Mouse (Mus musculus) adrenal gland (tissue): ENCODE measurements around the gene Mink1.

ENCODE experiments used
- intact Hi-C: fragments of 180-260 bp; cut with DNase I; formaldehyde crosslinking; loops from one replicate; pipeline ENCODE4 v1.15.1; 2025

Mink1 gene

DNA sequence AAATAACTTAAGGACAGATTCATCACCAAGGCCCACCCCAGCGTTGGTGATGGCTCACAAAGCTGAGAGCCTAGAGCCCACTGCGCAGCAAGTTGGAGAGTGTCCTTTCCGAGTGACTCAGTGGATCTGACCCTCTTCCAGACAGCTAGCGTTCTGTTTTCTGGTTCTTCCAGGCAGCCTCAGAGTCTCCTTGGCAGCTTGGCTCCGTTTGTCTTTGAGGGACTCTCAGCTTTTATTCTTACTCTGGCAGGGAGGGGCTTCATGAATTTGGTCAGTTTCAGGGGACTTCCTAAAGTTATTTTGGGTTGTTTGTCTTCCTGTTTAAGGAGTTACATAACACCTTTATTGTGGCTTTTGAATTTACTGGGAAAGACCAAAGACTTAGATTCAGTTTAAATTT lies 24.3 kb downstream of the Mink1 start:
- intact Hi-C loops: no loop called here

DNA sequence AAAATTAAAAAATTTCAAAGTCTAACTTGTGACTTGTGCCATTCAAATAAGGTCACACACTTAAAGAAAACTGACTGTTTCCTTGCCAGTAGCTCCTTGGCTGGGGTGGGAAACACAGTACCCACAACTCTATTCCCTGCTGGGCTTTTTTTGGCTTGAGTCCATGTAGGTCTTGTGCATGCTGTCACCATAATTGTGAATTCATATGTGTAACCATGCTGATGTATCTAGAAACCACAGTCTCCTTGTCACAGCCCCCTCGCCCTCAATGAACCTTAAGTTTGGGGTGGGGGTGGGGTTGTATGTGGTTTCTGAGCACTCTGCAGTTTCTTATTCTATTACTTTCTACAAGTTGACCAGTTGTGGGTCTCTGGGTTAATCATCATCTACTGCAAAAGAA lies 29.1 kb downstream of the Mink1 start:
- intact Hi-C loops: no loop called here

DNA sequence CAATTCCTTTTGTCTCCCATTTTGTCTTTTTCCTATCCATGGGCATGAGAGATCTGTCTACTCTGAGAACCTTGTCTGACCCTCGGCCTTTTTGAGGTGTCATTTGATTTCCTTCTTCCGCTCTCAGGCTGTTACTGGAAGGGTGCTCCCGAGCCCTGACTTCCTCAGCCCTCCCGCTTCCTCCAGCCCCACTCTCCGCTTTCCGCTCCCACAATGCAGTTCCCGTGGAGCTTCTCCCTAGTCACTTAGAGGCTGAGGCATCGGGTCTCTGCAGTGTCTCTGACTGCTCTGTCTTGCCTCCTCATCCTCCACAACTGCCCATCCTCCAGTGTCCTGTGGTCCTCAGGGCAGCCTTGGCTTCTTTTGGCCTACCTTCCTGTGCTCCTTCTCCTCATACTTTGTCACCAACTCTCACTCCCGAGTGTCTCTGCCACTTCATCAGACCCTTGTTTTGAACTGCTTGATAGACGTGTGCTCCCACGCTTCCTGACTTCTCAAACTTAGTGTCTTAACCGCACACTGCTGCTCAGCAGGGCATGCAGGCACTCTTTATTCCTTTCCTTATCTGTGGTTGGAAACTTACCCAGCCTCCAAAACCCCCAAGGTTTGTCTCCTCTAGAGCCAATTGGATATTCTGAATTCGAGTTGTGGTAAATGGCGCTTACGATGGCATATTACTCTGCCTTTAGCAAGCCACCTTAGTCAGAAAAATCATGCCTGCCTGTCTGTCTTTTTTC lies 31.7 kb downstream of the Mink1 start:
- intact Hi-C loops: no loop called here

GRCm38 (mm10) chr11:70595638-70596037 lies 33.0 kb downstream of the Mink1 start:
- intact Hi-C loops: no loop called here

DNA sequence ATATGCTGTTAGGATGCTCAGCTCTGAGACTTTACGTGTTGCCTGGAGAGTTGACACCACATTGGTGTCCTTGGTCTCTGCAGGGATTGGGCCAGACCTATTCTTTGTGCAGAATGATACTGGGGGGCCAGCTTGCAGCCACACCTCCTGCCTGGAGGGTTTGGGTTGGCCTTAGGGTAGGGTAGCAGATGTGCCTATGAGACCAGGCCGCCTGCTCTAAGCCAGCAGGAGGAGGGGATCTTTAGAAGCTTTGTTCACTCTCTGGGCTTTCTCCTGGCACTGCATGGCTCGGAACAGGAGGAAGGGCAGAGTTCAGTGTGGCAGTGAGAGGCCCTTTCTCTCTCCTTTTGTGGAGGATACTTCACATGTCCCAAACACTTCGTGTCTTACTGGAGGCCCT lies 33.4 kb downstream of the Mink1 start:
- intact Hi-C loops: no loop called here

- intact Hi-C loops: no loop called here
Measured at GRCm38 (mm10) chr11:70597301-70597700, 34.6 kb downstream of the Mink1 start.

DNA sequence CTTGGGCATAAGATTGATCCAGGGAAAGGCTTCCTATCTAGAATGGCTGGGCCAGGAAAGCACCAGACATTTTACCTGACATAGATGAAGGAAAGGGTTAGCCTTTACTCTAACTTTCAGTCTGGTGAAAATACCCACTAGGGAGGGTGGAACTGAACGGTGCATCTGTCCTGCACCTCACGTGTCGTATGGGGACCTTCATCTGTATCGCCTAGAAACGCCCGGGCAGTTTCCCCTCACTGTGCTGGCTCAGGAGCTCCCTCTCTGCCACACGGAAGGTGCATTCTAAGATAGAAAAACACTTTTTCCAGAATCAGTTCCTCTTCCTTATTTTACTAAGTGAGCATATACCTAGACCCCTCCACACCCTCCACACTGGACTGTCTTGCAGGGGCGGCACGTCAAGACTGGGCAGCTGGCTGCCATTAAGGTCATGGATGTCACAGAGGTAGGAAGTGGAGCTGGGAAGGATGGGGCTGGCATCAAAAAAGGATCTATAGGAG lies 35.8 kb downstream of the Mink1 start:
- intact Hi-C loops: no loop called here

DNA sequence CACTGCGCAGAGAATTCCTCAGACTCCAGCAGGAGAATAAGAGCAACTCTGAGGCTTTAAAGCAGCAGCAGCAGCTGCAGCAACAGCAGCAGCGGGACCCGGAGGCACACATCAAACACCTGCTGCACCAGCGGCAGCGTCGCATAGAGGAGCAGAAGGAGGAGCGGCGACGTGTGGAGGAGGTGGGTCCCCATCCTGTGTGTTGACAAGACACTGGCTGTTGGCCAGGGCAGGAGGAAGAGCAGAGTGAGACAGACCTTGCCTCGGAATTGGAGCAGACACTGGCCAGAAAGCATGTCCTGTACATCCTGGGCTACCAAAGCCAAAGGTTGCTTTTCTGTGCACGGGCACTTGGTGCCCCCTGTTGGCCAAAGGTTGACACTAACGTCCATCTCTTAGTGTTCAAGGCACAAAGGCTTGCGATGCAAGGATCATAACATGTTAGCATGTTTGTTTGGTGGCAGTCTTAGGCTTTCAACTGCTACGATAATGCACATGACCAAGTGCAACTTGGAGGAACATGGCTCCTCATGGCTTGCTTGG lies 42.4 kb downstream of the Mink1 start:
- intact Hi-C loops: loop anchor here (2.0 to 10.0 kb wide), 3 partner anchors 73 to 170 kb away; partner anchors contain the start of genes Arrb2 and Gm40193

- intact Hi-C loops: loop anchor here (5.0 to 10.0 kb wide), 2 partner anchors 74 to 172 kb away; partner anchors contain the start of genes Arrb2 and Gm40193
Measured at GRCm38 (mm10) chr11:70606717-70607116, 44.0 kb downstream of the Mink1 start.

DNA sequence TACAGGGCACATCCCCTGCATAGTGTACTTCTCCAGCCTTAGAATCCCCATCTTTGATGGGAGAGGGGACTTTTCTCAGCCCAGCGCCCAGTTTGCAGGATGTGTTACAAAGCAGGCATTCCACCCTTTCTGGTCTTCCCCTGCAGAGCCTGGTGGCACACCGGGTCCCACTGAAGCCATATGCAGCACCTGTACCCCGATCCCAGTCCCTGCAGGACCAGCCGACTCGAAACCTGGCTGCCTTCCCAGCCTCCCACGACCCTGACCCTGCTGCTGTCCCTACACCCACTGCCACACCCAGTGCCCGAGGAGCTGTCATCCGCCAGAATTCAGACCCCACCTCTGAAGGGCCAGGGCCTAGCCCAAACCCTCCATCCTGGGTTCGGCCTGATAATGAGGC lies 44.9 kb downstream of the Mink1 start:
- intact Hi-C loops: loop anchor here (5.0 to 10.0 kb wide), 2 partner anchors 75 to 173 kb away; partner anchors contain the start of genes Arrb2 and Gm40193

- intact Hi-C loops: loop anchor here (5.0 to 10.0 kb wide), 2 partner anchors 76 to 174 kb away; partner anchors contain the start of genes Arrb2 and Gm40193
Measured at GRCm38 (mm10) chr11:70608381-70609066, 45.8 kb downstream of the Mink1 start.

GRCm38 (mm10) chr11:70610752-70611151 lies 48.1 kb downstream of the Mink1 start:
- intact Hi-C loops: no loop called here

- intact Hi-C loops: no loop called here
Measured at GRCm38 (mm10) chr11:70612505-70612904, 49.8 kb downstream of the Mink1 start.

DNA sequence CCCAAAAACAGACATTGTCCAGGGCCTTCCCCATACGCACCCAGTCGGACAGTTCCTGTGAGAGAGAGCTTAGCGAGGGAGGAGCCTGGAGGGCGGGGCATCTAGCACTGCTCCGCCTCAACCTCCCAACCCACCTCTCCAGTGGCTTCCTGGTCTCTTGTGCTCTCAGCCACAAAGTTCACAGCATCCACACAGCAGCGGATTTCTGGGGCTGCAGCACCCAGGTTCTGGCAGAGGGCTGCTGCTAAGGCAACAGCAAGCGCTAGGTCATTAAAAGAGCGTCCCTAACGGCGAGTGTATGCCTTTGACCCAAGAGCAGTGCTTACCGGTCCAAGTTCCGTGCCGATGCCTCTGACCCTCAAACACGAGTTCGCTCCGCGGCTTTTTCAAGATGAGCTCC lies 52.4 kb downstream of the Mink1 start:
- intact Hi-C loops: no loop called here

DNA sequence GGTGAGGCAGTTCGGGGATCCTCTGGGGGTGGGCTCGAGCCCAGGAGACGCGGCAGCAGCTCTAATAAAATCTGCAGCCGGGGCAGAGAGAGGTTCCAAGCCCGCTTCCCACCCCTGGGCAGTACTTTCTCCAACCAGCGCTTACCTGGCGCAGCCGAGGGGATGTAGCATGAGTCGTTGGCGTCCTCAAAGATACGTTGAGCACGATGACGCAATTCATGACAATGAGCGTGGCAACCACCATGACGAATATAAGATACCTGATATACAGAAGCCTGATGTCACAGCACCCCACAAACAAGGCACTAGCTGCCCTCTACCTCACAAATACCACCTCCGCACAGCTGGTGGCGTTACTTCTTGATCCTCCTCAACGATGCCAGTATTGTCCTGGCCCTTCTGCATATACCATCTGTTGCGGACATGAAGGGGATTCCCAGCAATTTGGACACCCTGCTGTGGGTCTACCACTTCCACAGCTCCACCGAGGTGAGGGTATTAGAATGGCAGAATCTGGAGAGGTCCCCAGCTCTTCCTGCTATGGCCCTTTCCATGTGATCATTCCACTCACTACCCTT lies 52.9 kb downstream of the Mink1 start, which contains the start of gene 4930544D05Rik:
TSS of gene 4930544D05Rik (plus strand) at position 333 of the 578 bp plus-strand sequence.
- intact Hi-C loops: no loop called here

DNA sequence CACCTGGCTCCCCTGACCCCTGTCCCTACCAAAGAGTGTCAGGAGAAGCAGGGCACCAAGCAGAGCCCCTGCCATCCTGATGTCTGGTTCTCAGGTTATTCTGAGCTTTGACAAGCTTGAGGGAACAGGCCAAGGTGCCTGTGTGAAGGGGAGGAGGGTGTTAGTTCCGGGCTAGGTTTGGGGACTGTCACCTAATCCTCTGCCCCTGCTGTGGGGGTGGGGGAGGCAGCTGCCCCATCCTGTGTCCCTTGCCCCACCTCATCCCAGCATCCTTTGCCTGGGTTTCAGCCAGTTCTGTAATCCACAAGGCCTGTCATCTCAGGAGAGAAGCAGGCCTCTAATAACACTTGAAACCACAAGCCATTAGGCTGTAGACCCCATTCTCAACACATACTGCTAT lies 56.4 kb downstream of the Mink1 start, which contains the start of gene Chrne:
TSS of gene Chrne (minus strand) at position 116 of the 400 bp plus-strand sequence.
- intact Hi-C loops: no loop called here

DNA sequence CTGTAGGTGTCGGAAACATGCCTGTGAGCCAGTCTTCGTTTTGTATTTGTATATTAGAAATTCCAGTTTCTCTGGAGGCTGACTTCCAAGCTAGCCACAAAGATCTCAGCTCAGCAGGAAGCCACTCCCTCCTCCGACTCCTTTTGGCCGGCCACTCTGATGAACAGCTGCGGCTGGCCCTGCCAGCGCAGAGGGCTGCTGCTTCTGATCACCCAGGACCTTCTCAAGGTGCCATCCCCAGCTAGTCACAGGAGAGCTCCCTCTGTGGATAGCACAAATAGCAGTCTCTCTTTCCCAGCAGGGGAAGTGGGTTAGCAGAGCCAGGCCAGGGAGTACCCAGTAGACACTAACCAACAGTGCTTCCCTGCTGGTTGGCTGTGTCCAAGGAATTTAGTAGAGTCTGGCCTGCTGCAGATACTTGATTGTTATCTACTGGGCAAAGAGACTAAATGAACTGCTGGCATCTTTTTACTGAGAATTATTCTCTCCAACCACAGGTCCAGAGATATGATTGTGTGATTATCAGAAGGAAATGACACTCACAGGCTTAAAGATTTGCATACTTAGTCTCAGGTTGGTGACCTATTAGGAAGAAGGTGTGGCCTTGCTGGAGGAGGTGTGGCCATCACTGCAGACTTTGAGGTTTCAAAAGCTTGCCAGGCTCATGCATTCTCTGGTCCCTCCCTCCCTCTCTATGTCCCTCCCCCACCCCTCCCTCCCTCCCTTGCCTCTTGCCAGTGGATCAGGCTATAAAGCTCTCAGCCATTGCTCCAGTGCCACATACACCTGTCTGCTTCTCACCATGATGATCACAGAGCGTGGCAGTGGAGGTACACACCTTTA lies 59.5 kb downstream of the Mink1 start:
- intact Hi-C loops: loop anchor here (5.0 kb wide), 1 partner anchor 105 kb away; the partner anchor contains the start of gene Gltpd2

DNA sequence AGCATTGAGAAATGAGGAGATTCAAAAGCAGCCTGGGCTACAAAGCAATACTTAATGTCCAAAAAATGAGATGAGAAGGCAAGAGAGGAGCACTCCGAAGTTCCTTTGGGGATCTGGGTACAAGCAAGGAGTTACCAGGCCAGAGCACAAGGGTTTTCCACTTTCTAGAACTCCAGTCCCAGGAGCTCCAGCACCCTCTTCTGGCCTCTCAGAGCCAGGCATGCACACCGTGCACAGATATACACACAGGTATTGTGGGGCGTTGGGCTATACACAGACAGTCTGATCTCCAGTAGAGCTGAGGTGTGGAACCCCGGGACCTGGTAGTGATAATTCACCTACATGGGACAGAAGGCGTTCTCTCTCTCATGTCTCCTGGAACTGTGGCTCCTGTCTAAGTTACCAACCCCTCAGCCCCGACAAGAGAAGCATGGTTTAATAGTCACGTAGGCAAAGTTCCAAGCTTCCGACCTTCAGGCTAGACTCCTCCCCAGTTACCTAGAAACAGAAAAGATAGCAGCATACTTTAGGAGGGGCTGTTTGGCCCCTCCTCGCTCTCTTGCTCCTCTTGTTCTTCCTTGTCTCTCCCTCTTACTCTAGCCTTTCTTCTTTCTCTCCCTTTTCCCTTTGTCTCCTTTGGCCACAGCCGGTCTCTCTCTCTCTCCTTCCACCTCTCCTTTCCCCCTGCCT lies 60.5 kb downstream of the Mink1 start:
- intact Hi-C loops: loop anchor here (5.0 kb wide), 1 partner anchor 106 kb away; the partner anchor contains the start of gene Gltpd2

DNA sequence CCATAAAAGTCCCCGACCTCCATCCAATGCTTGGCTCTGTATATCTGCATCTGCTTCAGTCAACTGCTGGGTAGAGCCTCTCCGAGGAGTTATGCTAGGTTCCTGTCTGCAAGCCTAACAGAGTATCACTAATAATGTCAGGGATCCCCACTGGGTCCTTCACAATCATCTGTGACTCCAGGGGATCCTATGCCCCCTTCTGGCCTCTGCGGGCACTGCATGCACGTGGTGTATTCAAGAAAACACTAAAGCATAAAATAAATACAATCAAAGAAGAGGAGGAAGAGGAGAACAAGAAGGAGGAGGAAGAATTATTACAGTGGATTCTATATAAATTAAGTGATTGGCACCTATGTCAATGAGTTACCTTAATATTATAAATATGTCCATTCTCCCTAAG lies 62.8 kb downstream of the Mink1 start:
- intact Hi-C loops: loop anchor here (5.0 kb wide), 1 partner anchor 127 kb away; no protein-coding TSS in a partner anchor

DNA sequence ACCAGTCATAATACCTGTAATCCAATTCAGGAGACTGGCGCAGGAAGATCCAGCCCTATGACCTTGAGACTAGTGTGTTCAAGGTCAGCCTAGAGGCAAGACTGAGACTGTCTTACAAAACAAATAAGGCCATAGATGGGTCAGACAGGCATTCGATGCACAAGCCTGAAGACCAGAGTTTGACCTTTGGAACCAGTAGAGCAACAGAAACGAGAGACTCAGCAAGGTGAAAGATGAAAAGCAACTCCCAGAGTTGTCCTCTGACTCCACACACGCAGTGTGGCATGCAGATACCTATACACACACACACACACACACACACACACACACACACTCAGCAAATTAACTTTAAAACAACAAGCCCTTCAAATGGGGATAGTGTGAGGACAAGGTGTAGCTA lies 64.2 kb downstream of the Mink1 start:
- intact Hi-C loops: loop anchor here (5.0 kb wide), 1 partner anchor 125 kb away; no protein-coding TSS in a partner anchor
